Mouse (Mus musculus) neural tube, embryonic 11.5 days (tissue): ENCODE measurements around the gene Tmem184a. TPM values are rescaled to one million over a fixed set of nuclear protein-coding genes. Genes with fewer than 3 reads are reported as not detected.
A peak's percentile ranks its signal among the peaks of the same experiment; 100 is the strongest.

Experiments
- ATAC-seq: fragments of 200-750 bp; cut with Nextera tagmentation; 2 replicates; pipeline ENCODE4 v1.8.0; 2017; ENCODE audit warnings: moderate number of reproducible peaks, mild to moderate bottlenecking, moderate TSS enrichment, moderate library complexity; ENCODE audit not compliant: insufficient read depth, low FRiP score, low TSS enrichment
- DNase-seq: peaks from one replicate; pipeline ENCODE4 v3.0.0-alpha.2; 2015; ENCODE audit warnings: low spot score
- H3K27ac ChIP-seq: fragments of 300-500 bp; sonication (generic); 2 replicates; pipeline ENCODE4 v1.5.1; 2014; ENCODE audit warnings: low read depth, mild to moderate bottlenecking, low read length
- H3K27me3 ChIP-seq: fragments of 300-500 bp; sonication (generic); 2 replicates; pipeline ENCODE4 v1.6.1; 2014; ENCODE audit warnings: mild to moderate bottlenecking, low read length, mixed read lengths; ENCODE audit not compliant: control insufficient read depth, insufficient read depth
- H3K36me3 ChIP-seq: fragments of 300-500 bp; sonication (generic); 2 replicates; pipeline ENCODE4 v1.6.1; 2014; ENCODE audit warnings: mild to moderate bottlenecking, low read length, moderate library complexity, mixed read lengths; ENCODE audit not compliant: control insufficient read depth, insufficient read depth
- H3K4me1 ChIP-seq: fragments of 300-500 bp; sonication (generic); 2 replicates; pipeline ENCODE4 v1.6.1; 2014; ENCODE audit warnings: low read length, mixed read lengths; ENCODE audit not compliant: control insufficient read depth, insufficient read depth
- H3K4me2 ChIP-seq: fragments of 300-500 bp; sonication (generic); 2 replicates; pipeline ENCODE4 v1.6.1; 2014; ENCODE audit warnings: low read depth, mild to moderate bottlenecking, moderate library complexity
- H3K4me3 ChIP-seq: fragments of 300-500 bp; sonication (generic); 2 replicates; pipeline ENCODE4 v1.5.1; 2014; ENCODE audit warnings: low read depth, low read length
- H3K9ac ChIP-seq: fragments of 300-500 bp; sonication (generic); 2 replicates; pipeline ENCODE4 v1.6.1; 2014; ENCODE audit warnings: mild to moderate bottlenecking, low read length
- H3K9me3 ChIP-seq: fragments of 300-500 bp; sonication (generic); 2 replicates; pipeline ENCODE4 v1.6.1; 2016; ENCODE audit warnings: low read length; ENCODE audit not compliant: control insufficient read depth
- WGBS: fragments of 180-500 bp; shearing (Covaris S2); extraction: QIAGEN DNeasy Blood & Tissue Kit; methylation state at CpG from one replicate; pipeline ENCODE4 v1.1.7; 2014; 5-methylcytosine and 5-hydroxymethylcytosine counted together
- polyA plus RNA-seq: library from polyadenylated mRNA; unstranded; fragments of >200 nt; fragmentation: Nextera tagmentation; extraction: Ambion mirVana; gene quantifications from 2 replicates; pipeline ENCODE4 v1.2.1, GENCODE M21; 2014

Gene Tmem184a
- polyA plus RNA-seq, 1 experiment from 2014 or later = 0.70 TPM

DNA sequence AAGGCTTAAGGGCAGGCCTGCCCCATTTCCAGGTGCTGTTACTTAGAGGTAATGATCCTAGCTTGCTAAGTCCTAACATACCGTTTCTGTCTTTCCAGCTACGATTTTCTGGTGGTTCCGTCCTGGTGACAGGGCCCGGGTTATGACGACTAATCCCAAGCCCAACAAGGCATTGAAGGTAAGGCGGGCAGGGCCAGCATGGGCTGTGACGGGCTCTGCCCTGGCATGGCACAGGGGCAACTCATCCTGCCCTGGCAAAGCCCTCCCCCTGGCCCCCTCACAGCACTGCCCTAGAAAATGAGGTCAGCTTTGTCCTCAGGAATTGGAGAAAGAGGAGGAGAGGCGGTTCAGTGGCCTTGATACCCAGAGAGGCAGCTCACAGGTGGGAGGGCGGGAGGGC, 20.7 kb downstream of the Tmem184a start:
- Histone ChIP-seq H3K27me3 (no peaks in the 10 kb centered on the region), H3K4me1 (peaks cover 33% of the 10 kb centered on the region), H3K4me3 (no peak overlapping the region), H3K9ac (no peak overlapping the region), H3K36me3 (peaks cover 4% of the 10 kb centered on the region; the same call in 1 of the 2 replicates), H3K4me2 (no peak overlapping the region), H3K27ac (no peak overlapping the region), H3K9me3 (no peaks in the 10 kb centered on the region)
- DNase-seq (no peak), ATAC-seq (no peak)
- 94% methylated on average over 9 of the region's 9 CpGs for WGBS

DNA sequence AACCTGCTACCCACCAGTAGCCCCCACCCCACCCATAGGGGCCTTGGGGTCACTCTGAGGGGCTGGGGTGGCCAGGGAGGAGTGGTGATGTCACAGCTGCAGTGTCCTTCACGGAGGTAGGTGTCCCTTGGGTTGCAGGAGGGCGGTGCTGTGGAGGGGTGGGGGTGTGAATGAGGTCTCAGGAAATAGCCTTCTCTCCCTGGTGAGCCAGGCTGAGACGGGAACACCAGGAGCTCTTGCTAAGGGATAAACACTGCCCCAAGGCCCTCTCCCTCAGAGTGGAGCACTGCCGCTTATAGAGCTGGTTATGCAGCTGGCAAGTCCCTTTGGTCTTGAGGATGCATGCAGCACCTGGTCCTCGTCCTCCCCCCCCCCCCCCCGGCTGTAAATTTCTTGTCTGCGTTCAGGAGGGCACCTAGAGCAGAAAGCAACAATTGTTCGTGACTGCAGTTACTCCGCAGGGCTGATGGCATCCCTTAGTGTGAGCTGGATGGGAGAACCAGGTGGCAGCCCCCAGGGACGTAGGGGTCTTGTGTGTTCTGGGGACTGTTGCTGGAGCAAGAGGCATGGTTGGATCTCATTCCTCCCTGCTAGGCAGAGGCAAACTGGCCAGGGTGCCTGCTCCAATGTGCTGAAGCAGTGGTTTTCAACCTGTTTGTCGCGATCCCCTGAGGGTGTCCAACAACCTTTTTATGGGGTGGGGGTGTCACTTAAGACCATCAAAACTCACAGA, 21.4 kb downstream of the Tmem184a start:
- WGBS = 35% methylated on average over 10 of the region's 12 CpGs
- ATAC-seq = peak; percentile 36; the same call in 1 of the 2 replicates
- Histone ChIP-seq H3K27ac (peak overlapping the region; percentile 75), H3K27me3 (no peaks in the 10 kb centered on the region), H3K4me3 (peak overlapping the region; percentile 0; the same call in 1 of the 2 replicates), H3K36me3 (peaks cover 4% of the 10 kb centered on the region; the same call in 1 of the 2 replicates), H3K4me1 (peaks cover 26% of the 10 kb centered on the region), H3K9me3 (no peaks in the 10 kb centered on the region), H3K9ac (peak overlapping the region; percentile 3; the same call in 1 of the 2 replicates), H3K4me2 (peak overlapping the region; percentile 30)
- DNase-seq = no peak

DNA sequence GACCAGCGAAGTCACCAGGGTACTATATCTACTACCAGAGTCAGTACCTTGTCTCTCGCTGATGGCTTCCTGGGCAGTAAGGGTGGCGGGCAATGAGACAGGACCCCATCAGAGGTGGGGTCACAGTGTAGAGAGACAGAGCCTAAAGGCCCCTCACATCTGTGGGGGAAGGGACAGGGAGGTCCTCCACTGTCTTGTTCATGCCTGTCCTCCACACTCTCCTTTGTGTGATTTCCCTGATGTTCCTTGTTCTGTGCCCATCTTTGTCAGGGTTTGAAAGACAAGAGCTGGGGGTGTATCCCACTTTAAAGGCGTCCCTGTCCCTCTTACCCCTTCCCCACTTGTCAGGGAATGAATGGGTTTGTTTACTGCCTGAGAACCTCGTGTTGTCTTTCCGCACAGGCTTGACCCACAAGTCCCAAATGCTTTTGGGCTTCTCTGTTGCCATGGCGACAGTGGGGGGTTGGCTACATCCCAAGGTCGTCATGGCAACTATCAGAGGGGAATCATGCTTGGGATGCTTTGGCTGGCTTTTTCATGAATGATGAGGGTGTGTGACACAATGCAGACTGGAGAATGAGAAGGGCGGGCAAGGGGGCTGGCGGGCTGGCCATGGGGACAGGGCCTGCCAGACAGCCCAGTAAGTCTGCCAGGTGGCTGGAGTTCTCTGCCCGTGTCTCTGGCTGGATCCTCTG, 22.1 kb downstream of the Tmem184a start:
- DNase-seq (peak; percentile 91), ATAC-seq (peak; percentile 92)
- H3K36me3 ChIP-seq = peaks cover 2% of the 10 kb centered on the region; the same call in 1 of the 2 replicates
- peaks cover 26% of the 10 kb centered on the region for H3K4me1 ChIP-seq
- no peaks in the 10 kb centered on the region for H3K27me3 ChIP-seq
- H3K4me3 ChIP-seq = peak overlapping the region; percentile 0; the same call in 1 of the 2 replicates
- 26% methylated on average over 11 of the region's 11 CpGs for WGBS
- H3K4me2 ChIP-seq = peak overlapping the region; percentile 30
- H3K9me3 ChIP-seq = no peaks in the 10 kb centered on the region
- peak overlapping the region; percentile 3; the same call in 1 of the 2 replicates for H3K9ac ChIP-seq
- H3K27ac ChIP-seq = peak overlapping the region; percentile 75

DNA sequence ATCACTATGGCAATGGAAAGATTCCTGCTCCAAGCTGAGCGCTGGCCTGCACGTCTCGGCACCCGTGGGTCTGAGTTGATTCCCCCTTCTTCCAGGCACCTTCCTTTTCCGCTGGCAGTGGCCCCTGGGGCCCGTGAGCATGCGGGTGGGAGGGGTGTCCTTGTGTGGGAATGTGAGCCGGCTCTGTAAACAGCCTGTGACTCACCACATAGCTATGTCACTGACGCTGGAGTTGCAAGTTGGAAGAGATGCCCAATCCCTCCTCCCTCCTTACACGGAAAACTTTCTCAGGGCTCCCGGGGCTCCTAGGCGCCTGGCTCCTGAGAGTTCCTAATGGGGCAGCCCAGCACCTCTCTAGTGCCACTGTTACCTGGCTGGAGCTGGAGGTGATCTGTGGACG, 22.8 kb downstream of the Tmem184a start:
- no peaks in the 10 kb centered on the region for H3K9me3 ChIP-seq
- H3K36me3 ChIP-seq = 0 out of 2 replicates have a peak, but pooled peaks cover 2% of the 10 kb centered on the region
- no peak overlapping the region for H3K4me3 ChIP-seq
- DNase-seq (peak; percentile 56), ATAC-seq (no peak)
- WGBS = 27% methylated on average over 13 of the region's 13 CpGs
- 0 out of 2 replicates have a peak overlapping the region, but pooled peaks have one; percentile 2 for H3K27ac ChIP-seq
- no peak overlapping the region; the same call in 1 of the 2 replicates for H3K9ac ChIP-seq
- peaks cover 34% of the 10 kb centered on the region for H3K4me1 ChIP-seq
- no peaks in the 10 kb centered on the region for H3K27me3 ChIP-seq
- H3K4me2 ChIP-seq = no peak overlapping the region

DNA sequence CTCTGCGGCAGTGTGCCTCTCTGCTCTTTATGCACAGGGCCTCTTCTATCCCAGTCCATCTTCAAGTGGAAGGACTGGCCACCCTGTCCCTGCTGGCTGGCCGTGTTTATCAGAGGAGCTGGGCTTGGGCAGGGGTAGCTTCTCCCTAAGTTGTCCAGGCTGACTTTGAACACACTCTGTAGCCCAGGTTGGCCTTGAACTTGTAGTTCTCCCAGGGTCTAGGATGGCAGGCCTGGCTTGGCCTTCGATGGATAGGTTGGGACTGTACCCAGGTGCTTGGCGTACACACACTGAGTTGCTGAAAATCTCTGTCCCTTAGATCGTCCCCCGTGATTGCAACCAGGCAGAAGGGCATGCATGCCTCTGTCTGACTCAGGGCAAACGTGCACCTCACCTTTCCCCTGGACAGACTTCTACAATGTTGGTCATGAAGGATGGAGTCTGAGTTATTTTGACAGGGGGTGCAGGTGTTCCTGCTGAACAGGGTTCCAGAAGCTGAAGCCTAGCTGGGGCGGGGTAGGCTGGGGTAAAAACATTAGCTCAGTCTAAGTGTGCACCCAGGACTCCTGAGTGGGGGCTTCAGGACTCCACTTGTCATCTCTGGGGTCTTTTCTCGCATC, 23.6 kb downstream of the Tmem184a start:
- Histone ChIP-seq H3K36me3 (0 out of 2 replicates have a peak, but pooled peaks cover 2% of the 10 kb centered on the region), H3K4me3 (no peak overlapping the region), H3K9ac (no peak overlapping the region), H3K4me2 (no peak overlapping the region), H3K27me3 (no peaks in the 10 kb centered on the region), H3K4me1 (peaks cover 36% of the 10 kb centered on the region), H3K27ac (no peak overlapping the region), H3K9me3 (no peaks in the 10 kb centered on the region)
- WGBS = 80% methylated on average over 9 of the region's 9 CpGs
- ATAC-seq = no peak
- no peak for DNase-seq

DNA sequence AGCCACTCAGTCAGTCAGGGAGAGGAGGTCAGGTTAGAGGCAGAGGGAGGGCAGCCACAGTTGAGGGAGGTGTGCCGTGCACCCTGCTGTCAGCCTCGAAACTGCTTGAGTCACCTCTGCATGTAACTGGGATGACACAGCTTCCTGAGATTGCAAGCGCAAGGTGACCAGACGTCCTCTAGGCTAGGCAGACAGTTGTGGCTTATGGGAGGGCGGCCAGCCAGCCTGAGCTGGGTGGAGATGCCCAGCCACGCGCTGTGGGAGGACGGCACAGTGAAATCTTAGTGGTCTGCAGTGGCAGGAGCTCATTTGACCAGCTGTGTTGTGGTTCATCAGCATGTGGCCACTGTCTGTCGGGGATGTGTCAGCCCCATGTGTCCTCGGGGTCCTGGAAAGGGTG, 24.8 kb downstream of the Tmem184a start:
- WGBS = 73% methylated on average over 10 of the region's 10 CpGs
- H3K36me3 ChIP-seq = no peaks in the 10 kb centered on the region
- no peak overlapping the region for H3K4me2 ChIP-seq
- no peak overlapping the region for H3K9ac ChIP-seq
- no peaks in the 10 kb centered on the region for H3K9me3 ChIP-seq
- ATAC-seq (no peak), DNase-seq (no peak)
- peaks cover 36% of the 10 kb centered on the region for H3K4me1 ChIP-seq
- H3K27ac ChIP-seq = no peak overlapping the region
- no peak overlapping the region for H3K4me3 ChIP-seq
- no peaks in the 10 kb centered on the region for H3K27me3 ChIP-seq

DNA sequence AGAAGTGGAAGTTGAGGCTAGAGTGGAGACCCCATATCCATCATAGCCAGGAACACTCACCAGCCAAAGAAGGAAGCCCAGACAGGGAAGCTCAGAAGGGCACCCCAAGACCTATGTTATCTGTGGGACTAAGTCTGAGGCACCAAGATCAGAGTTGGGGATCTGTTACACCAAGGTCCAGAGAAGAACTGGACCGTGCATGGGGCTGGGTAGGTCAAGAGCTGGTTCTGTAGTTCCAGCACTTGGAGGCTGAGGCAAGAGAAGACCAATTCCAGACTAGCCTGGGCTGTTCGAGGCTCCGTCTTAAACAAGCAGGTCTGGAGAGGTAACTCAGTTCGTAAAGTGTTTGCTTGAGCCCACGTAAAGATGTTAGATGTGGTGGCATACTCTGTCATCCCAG, 25.6 kb downstream of the Tmem184a start:
- Histone ChIP-seq H3K36me3 (no peaks in the 10 kb centered on the region), H3K4me3 (no peak overlapping the region), H3K27me3 (no peaks in the 10 kb centered on the region), H3K4me1 (peaks cover 36% of the 10 kb centered on the region), H3K9me3 (no peaks in the 10 kb centered on the region), H3K4me2 (no peak overlapping the region), H3K9ac (no peak overlapping the region), H3K27ac (no peak overlapping the region)
- ATAC-seq = no peak
- DNase-seq = no peak
- WGBS = 87% methylated on average over 5 of the region's 5 CpGs

DNA sequence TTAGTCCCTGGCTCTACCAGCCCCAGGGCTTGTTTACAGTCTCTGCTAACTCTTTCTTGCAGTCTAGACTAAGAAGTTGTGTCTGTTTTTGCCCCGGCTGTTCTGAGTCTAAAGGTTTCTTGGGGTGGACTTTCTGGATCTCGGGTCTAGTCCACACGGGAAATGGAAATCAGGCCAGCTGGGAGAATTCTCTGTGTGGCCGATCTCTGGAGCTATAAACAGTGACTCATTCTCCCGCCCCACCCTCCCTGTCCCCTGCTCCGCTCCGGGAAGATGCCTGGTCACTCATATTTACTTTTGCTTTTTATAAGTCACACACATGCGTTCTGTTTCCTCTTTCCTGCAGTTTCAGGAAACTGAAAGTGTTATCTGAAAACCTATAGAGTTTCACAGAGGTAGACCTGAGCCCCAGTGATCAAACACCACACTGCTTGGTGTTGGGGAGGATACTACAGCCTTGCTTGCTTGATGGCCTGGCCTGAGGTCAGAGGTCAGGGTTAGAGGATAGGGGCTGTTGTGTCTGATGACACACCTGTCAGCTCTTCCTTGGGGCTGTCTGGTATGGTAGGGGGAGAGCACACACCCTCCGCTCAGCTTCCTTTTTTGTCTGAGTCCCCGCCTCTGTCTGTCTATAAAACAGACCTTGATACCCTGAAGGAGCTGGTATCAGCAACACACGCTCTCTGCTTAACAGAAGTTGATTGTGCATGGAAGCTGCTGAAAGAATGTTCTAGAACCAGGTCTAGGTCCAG, 26.2 kb downstream of the Tmem184a start:
- no peak for ATAC-seq
- H3K36me3 ChIP-seq = no peaks in the 10 kb centered on the region
- H3K9me3 ChIP-seq = no peaks in the 10 kb centered on the region
- 70% methylated on average over 11 of the region's 11 CpGs for WGBS
- no peak overlapping the region; the same call in 1 of the 2 replicates for H3K4me2 ChIP-seq
- no peak overlapping the region for H3K27ac ChIP-seq
- peaks cover 31% of the 10 kb centered on the region for H3K4me1 ChIP-seq
- no peak for DNase-seq
- H3K27me3 ChIP-seq = no peaks in the 10 kb centered on the region
- 0 out of 2 replicates have a peak overlapping the region, but pooled peaks have one; percentile 7 for H3K9ac ChIP-seq
- H3K4me3 ChIP-seq = no peak overlapping the region
